Mouse (Mus musculus) myocyte (in vitro differentiated cells): ENCODE data around the gene Lrp5. TPM values are rescaled to one million over a fixed set of nuclear protein-coding genes. Genes with fewer than 3 reads are reported as not detected.

Experiments
- H3K27me3 ChIP-seq: one replicate; pipeline ENCODE4 v1.6.1; 2011; ENCODE audit not compliant: control insufficient read depth, insufficient read depth, insufficient read length
- H3K36me3 ChIP-seq: one replicate; pipeline ENCODE4 v1.6.1; 2011; ENCODE audit not compliant: control insufficient read depth, insufficient read depth
- H3K4me2 ChIP-seq: one replicate; pipeline ENCODE4 v1.6.1; 2011; ENCODE audit warnings: low read depth, control low read depth
- H3K4me3 ChIP-seq: one replicate; pipeline ENCODE4 v1.5.1; 2011; ENCODE audit warnings: mild to moderate bottlenecking, control low read depth, moderate library complexity
- H3K79me2 ChIP-seq: one replicate; pipeline ENCODE4 v1.6.1; 2011; ENCODE audit not compliant: control insufficient read depth, insufficient read depth
- H3ac ChIP-seq: one replicate; pipeline ENCODE4 v1.6.1; 2011; ENCODE audit not compliant: control insufficient read depth, insufficient read length
- CEBPB ChIP-seq: IDR thresholded peaks from 2 replicates; pipeline ENCODE4 v1.6.1; 2011; ENCODE audit warnings: mild to moderate bottlenecking, moderate library complexity; ENCODE audit not compliant: poor library complexity, insufficient read depth, severe bottlenecking
- E2F4 ChIP-seq: IDR thresholded peaks from one replicate; pipeline ENCODE4 v1.6.1; 2011; ENCODE audit warnings: mild to moderate bottlenecking, control low read depth, moderate library complexity; ENCODE audit not compliant: insufficient read depth
- MAX ChIP-seq: IDR thresholded peaks from one replicate; pipeline ENCODE4 v1.6.1; 2011; ENCODE audit warnings: low read depth, mild to moderate bottlenecking, control low read depth
- MYOD1 ChIP-seq, 3 experiments: IDR thresholded peaks; one replicate each; pipeline ENCODE4 v1.6.1; 2011; ENCODE audit warnings: control low read depth in 2 of 3, low read depth in 2 of 3, mild to moderate bottlenecking in 2 of 3, moderate library complexity in 1 of 3; ENCODE audit not compliant: insufficient read length in 2 of 3, control insufficient read depth in 1 of 3
- MYOG ChIP-seq, 3 experiments: IDR thresholded peaks; one replicate each; pipeline ENCODE4 v1.6.1; 2011; ENCODE audit warnings: control low read depth in 2 of 3, low read depth in 2 of 3, mild to moderate bottlenecking in 2 of 3; ENCODE audit not compliant: insufficient read length in 2 of 3, control insufficient read depth in 1 of 3, insufficient read depth in 1 of 3
- POLR2A ChIP-seq: IDR thresholded peaks from one replicate; pipeline ENCODE4 v1.6.1; 2011; ENCODE audit warnings: low read depth, mild to moderate bottlenecking, control low read depth, moderate library complexity; ENCODE audit not compliant: insufficient read length
- POLR2AphosphoS2 ChIP-seq: IDR thresholded peaks from one replicate; pipeline ENCODE4 v1.6.1; 2011; ENCODE audit warnings: low read depth, control low read depth; ENCODE audit not compliant: insufficient read length
- REST ChIP-seq: IDR thresholded peaks from one replicate; pipeline ENCODE4 v1.6.1; 2011; ENCODE audit warnings: mild to moderate bottlenecking, control low read depth, moderate library complexity; ENCODE audit not compliant: insufficient read depth, insufficient read length
- SRF ChIP-seq: IDR thresholded peaks from one replicate; pipeline ENCODE4 v1.6.1; 2011; ENCODE audit warnings: low read depth; ENCODE audit not compliant: control insufficient read depth, insufficient read length
- TCF12 ChIP-seq: IDR thresholded peaks from one replicate; pipeline ENCODE4 v1.6.1; 2011; ENCODE audit warnings: mild to moderate bottlenecking, control low read depth; ENCODE audit not compliant: poor library complexity, insufficient read depth, severe bottlenecking
- TCF3 ChIP-seq: IDR thresholded peaks from one replicate; pipeline ENCODE4 v1.6.1; 2011; ENCODE audit warnings: low read depth, control low read depth; ENCODE audit not compliant: insufficient read length
- USF1 ChIP-seq: IDR thresholded peaks from one replicate; pipeline ENCODE4 v1.6.1; 2011; ENCODE audit warnings: low read depth, mild to moderate bottlenecking, control low read depth, moderate library complexity
- polyA plus RNA-seq: library from polyadenylated mRNA; unstranded; fragments of >200 nt; fragmentation: generic; extraction: Trizol; gene quantifications from one replicate; pipeline ENCODE4 v1.2.1, GENCODE M21; 2012; ENCODE audit warnings: missing spikeins

Lrp5 gene
- polyA plus RNA-seq, 1 experiment, result 42.5 TPM

- H3K79me2 ChIP-seq, result no peaks in the 10 kb centered on the region
Measured at GRCm38 (mm10) chr19:3651220-3651619, 35.1 kb downstream of the Lrp5 start.

GRCm38 (mm10) chr19:3650448-3650847 lies 35.9 kb downstream of the Lrp5 start:
- Histone ChIP-seq H3K4me3 (no peak overlapping the region), H3K79me2 (no peaks in the 10 kb centered on the region), H3K27me3 (no peaks in the 10 kb centered on the region), H3ac (no peak overlapping the region), H3K4me2 (no peak overlapping the region), H3K36me3 (peaks cover 23% of the 10 kb centered on the region)
- no peak for TF ChIP-seq TCF3
- TF ChIP-seq CEBPB, result no peak
- TF ChIP-seq POLR2A, result no peak
- TF ChIP-seq MAX, result no peak
- no peak for TF ChIP-seq SRF
- TF ChIP-seq REST, result no peak
- no peak for TF ChIP-seq USF1
- TF ChIP-seq TCF12, result no peak
- TF ChIP-seq E2F4, result no peak
- TF ChIP-seq POLR2AphosphoS2, result no peak
- TF ChIP-seq MYOD1 (IDR thresholded peaks at IDR 0.05; ENCODE audit: control insufficient read depth in 1 of 3, insufficient read length in 2 of 3, low read depth in 2 of 3), result no peak
- TF ChIP-seq MYOG (IDR thresholded peaks at IDR 0.05; ENCODE audit: control insufficient read depth in 1 of 3, insufficient read depth in 1 of 3, insufficient read length in 2 of 3, low read depth in 2 of 3), result no peak

More at GRCm38 (mm10) chr19:3651220-3651619, 35.1 kb downstream of the Lrp5 start:
- peaks cover 22% of the 10 kb centered on the region for H3K36me3 ChIP-seq
- no peak overlapping the region for H3K4me3 ChIP-seq
- no peak overlapping the region for H3K4me2 ChIP-seq
- no peaks in the 10 kb centered on the region for H3K27me3 ChIP-seq
- TF ChIP-seq MYOG (IDR thresholded peaks at IDR 0.05; ENCODE audit: control insufficient read depth in 1 of 3, insufficient read depth in 1 of 3, insufficient read length in 2 of 3, low read depth in 2 of 3) (no peak), TCF3 (no peak), CEBPB (no peak)
- no peak overlapping the region for H3ac ChIP-seq

GRCm38 (mm10) chr19:3648830-3649450 lies 37.4 kb downstream of the Lrp5 start:
- Histone ChIP-seq H3ac (no peak overlapping the region), H3K27me3 (no peaks in the 10 kb centered on the region), H3K79me2 (no peaks in the 10 kb centered on the region), H3K36me3 (peaks cover 23% of the 10 kb centered on the region), H3K4me3 (no peak overlapping the region), H3K4me2 (no peak overlapping the region)
- TF ChIP-seq TCF3, result no peak

- H3ac ChIP-seq, result no peak overlapping the region
- peaks cover 28% of the 10 kb centered on the region for H3K36me3 ChIP-seq
- no peaks in the 10 kb centered on the region for H3K27me3 ChIP-seq
- H3K4me2 ChIP-seq, result no peak overlapping the region
- H3K79me2 ChIP-seq, result no peaks in the 10 kb centered on the region
- H3K4me3 ChIP-seq, result no peak overlapping the region
- TF ChIP-seq POLR2A (no peak), TCF12 (no peak), SRF (no peak), REST (no peak), MYOD1 (IDR thresholded peaks at IDR 0.05; ENCODE audit: control insufficient read depth in 1 of 3, insufficient read length in 2 of 3, low read depth in 2 of 3) (no peak), E2F4 (no peak), USF1 (no peak), TCF3 (no peak), POLR2AphosphoS2 (no peak), MYOG (IDR thresholded peaks at IDR 0.05; ENCODE audit: control insufficient read depth in 1 of 3, insufficient read depth in 1 of 3, insufficient read length in 2 of 3, low read depth in 2 of 3) (no peak), MAX (no peak), CEBPB (no peak)
Measured at GRCm38 (mm10) chr19:3647999-3648398, 38.4 kb downstream of the Lrp5 start.

- peaks cover 15% of the 10 kb centered on the region for H3K36me3 ChIP-seq
- no peaks in the 10 kb centered on the region for H3K27me3 ChIP-seq
- no peak overlapping the region for H3K4me3 ChIP-seq
- no peak overlapping the region for H3ac ChIP-seq
- TF ChIP-seq POLR2A (no peak), CEBPB (no peak), MYOD1 (IDR thresholded peaks at IDR 0.05; ENCODE audit: control insufficient read depth in 1 of 3, insufficient read length in 2 of 3, low read depth in 2 of 3) (peak in 2 of 3 experiments; percentile 6 to 61), USF1 (no peak), E2F4 (no peak), SRF (no peak), TCF3 (no peak), TCF12 (no peak), MAX (no peak), POLR2AphosphoS2 (no peak), MYOG (IDR thresholded peaks at IDR 0.05; ENCODE audit: control insufficient read depth in 1 of 3, insufficient read depth in 1 of 3, insufficient read length in 2 of 3, low read depth in 2 of 3) (peak in 1 of 3 experiments; percentile 22), REST (no peak)
- no peak overlapping the region for H3K4me2 ChIP-seq
- no peaks in the 10 kb centered on the region for H3K79me2 ChIP-seq
Measured at GRCm38 (mm10) chr19:3645813-3646212, 40.6 kb downstream of the Lrp5 start.
